Mouse (Mus musculus) midbrain, embryonic 12.5 days (tissue): ENCODE measurements at regions not wholly inside any gene's neighbourhood (a gene's known extent, or its start where the extent isn't known, plus 50 kb on each side); places are given as distances from the start of the nearest gene placed in this dataset.

ENCODE experiments used
- ATAC-seq: fragments of 200-750 bp; cut with Nextera tagmentation; 2 replicates; pipeline ENCODE4 v1.8.0; 2017; ENCODE audit warnings: low read depth, moderate TSS enrichment, moderate library complexity; ENCODE audit not compliant: low FRiP score
- H3K27ac ChIP-seq: fragments of 300-500 bp; sonication (generic); replicated peaks from 2 replicates; pipeline ENCODE4 v1.5.1; 2016; ENCODE audit warnings: mild to moderate bottlenecking
- H3K27me3 ChIP-seq: fragments of 300-500 bp; sonication (generic); 2 replicates; pipeline ENCODE4 v1.6.1; 2016; ENCODE audit warnings: mild to moderate bottlenecking
- H3K36me3 ChIP-seq: fragments of 300-500 bp; sonication (generic); 2 replicates; pipeline ENCODE4 v1.6.1; 2016
- H3K4me1 ChIP-seq: fragments of 300-500 bp; sonication (generic); 2 replicates; pipeline ENCODE4 v1.6.1; 2016
- H3K4me2 ChIP-seq: fragments of 300-500 bp; sonication (generic); replicated peaks from 2 replicates; pipeline ENCODE4 v1.6.1; 2016; ENCODE audit warnings: mild to moderate bottlenecking, moderate library complexity
- H3K4me3 ChIP-seq: fragments of 300-500 bp; sonication (generic); 2 replicates; pipeline ENCODE4 v1.5.1; 2016; ENCODE audit warnings: mild to moderate bottlenecking
- H3K9ac ChIP-seq: fragments of 300-500 bp; sonication (generic); replicated peaks from 2 replicates; pipeline ENCODE4 v1.6.1; 2016; ENCODE audit warnings: mild to moderate bottlenecking, moderate library complexity
- H3K9me3 ChIP-seq: fragments of 300-500 bp; sonication (generic); 2 replicates; pipeline ENCODE4 v1.6.1; 2016; ENCODE audit warnings: mild to moderate bottlenecking
- WGBS: fragments of 180-500 bp; shearing (Covaris S2); methylation state at CpG from one replicate; pipeline ENCODE4 v1.1.7; 2016; 5-methylcytosine and 5-hydroxymethylcytosine counted together

DNA sequence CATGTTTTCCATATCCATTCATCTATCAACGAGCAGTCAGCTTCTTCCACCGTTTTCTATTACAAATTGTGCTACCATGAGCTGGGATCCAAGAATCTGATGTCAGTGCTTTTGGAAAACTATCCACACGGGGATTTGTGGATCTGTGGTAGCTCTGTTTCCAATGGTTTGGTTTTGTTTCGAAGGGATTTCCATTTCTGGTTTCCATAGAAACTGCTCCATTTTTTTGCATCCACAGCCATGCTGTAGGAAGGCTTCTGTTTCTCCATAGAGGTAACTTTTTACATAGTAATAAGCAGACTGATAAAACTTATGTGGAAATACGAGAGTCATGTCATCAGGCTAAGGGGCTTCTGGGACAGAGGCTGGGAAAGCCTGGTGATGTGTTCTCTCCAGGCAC lies 76.1 kb upstream of the Cachd1 start:
- Histone ChIP-seq H3K4me1 (no peaks in the 10 kb centered on the region), H3K9ac (no peak overlapping the region), H3K36me3 (no peaks in the 10 kb centered on the region), H3K27ac (no peak overlapping the region), H3K4me2 (no peak overlapping the region), H3K27me3 (no peaks in the 10 kb centered on the region), H3K4me3 (no peak overlapping the region), H3K9me3 (no peaks in the 10 kb centered on the region)
- 74% methylated on average over 5 of the region's 5 CpGs for WGBS
- no peak for ATAC-seq

DNA sequence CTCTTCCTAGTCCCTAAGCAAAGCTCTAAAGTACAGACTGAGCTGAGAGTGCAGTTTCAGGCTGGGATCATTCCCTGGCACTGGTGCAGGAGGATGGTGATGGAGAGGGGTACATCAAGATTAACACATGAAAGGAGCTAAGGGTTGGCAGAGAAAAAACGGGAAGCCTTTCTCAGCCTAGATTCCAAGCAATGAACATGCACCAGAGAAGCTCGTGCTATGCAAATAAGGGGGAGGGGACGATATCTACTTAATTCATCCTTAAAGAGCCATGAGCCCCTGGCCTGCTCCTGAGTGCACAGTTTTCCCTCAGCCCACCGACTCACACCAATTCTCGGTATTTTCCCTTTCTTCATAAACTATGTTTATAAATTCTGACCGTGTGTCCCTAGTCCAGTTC lies 70.5 kb upstream of the Cachd1 start:
- no peak overlapping the region for H3K4me3 ChIP-seq
- ATAC-seq = no peak
- no peaks in the 10 kb centered on the region for H3K27me3 ChIP-seq
- no peaks in the 10 kb centered on the region for H3K9me3 ChIP-seq
- H3K27ac ChIP-seq = no peak overlapping the region
- peaks cover 13% of the 10 kb centered on the region; the same call in 1 of the 2 replicates for H3K4me1 ChIP-seq
- H3K36me3 ChIP-seq = no peaks in the 10 kb centered on the region
- H3K9ac ChIP-seq = no peak overlapping the region
- H3K4me2 ChIP-seq = no peak overlapping the region
- 36% methylated on average over 6 of the region's 6 CpGs for WGBS

DNA sequence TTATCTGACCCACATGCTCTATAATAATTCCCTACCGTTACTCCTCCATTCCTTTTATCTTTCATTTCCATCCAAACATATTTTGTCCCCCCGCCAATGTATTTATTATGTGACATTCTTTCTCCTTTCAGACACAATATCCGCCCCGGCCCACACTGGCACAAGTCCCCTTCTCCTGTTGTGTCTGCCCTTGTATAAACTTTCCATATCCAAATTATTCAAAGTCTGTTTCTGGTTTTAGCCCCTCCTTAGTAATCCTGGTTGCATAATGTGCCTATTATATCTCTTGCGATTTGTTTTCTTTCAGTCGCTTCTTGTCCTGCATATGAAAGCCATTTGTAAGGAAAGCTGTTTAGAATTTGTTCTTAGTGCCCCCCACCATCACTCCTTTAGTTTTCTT lies 69.3 kb upstream of the Cachd1 start:
- no peaks in the 10 kb centered on the region for H3K9me3 ChIP-seq

DNA sequence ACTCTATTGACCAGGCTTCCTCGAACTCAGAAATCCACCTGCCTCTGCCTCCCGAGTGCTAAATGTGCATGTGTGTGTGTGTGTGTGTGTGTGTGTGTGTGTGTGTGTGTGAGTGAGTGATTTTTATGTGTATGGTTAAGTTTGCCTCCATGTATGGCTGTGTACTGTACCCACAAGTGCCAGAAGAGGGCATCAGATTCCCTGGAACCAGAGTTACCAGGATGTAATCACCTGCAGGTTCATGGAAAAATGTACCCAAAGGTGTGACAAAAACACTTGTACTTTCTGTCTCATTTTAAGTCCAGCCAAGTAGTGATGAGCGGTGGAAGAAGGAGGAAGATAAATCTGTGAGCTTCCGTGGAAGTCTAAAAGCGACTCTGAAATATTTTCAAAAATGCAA lies 68.2 kb upstream of the Cachd1 start:
- H3K27ac ChIP-seq = no peak overlapping the region
- no peak for ATAC-seq
- no peaks in the 10 kb centered on the region for H3K36me3 ChIP-seq
- peaks cover 13% of the 10 kb centered on the region; the same call in 1 of the 2 replicates for H3K4me1 ChIP-seq
- no peak overlapping the region for H3K9ac ChIP-seq
- H3K4me3 ChIP-seq = no peak overlapping the region
- H3K9me3 ChIP-seq = no peaks in the 10 kb centered on the region
- WGBS = 93% methylated on average over 5 of the region's 5 CpGs
- H3K4me2 ChIP-seq = no peak overlapping the region
- H3K27me3 ChIP-seq = no peaks in the 10 kb centered on the region

More for the DNA sequence above, 69.3 kb upstream of the Cachd1 start:
- WGBS = 59% methylated on average over 6 of the region's 6 CpGs
- Histone ChIP-seq H3K27ac (no peak overlapping the region), H3K4me3 (no peak overlapping the region), H3K4me2 (no peak overlapping the region), H3K36me3 (no peaks in the 10 kb centered on the region), H3K4me1 (peaks cover 13% of the 10 kb centered on the region; the same call in 1 of the 2 replicates), H3K27me3 (no peaks in the 10 kb centered on the region), H3K9ac (no peak overlapping the region)
- no peak for ATAC-seq

DNA sequence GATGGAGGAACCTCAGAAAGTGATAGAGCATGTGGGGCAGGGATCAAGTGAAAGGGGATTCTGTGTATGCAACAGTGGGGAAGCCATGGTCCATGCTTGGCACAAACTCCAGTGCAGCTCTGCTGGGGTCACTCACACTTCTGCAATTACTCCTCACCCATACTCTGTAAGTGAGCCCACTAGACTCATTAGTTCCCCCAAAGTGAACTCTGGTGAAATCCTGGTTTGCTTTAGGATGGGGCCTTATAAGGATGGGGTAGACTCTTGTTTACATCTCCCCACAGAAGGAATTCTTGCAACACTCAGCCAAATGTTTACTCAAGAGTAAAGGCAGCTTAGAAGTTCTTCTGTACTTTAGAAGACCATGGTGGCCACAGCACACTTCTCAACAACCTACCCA lies 62.2 kb upstream of the Cachd1 start:
- no peaks in the 10 kb centered on the region for H3K9me3 ChIP-seq
- H3K4me3 ChIP-seq = no peak overlapping the region
- no peaks in the 10 kb centered on the region for H3K36me3 ChIP-seq

DNA sequence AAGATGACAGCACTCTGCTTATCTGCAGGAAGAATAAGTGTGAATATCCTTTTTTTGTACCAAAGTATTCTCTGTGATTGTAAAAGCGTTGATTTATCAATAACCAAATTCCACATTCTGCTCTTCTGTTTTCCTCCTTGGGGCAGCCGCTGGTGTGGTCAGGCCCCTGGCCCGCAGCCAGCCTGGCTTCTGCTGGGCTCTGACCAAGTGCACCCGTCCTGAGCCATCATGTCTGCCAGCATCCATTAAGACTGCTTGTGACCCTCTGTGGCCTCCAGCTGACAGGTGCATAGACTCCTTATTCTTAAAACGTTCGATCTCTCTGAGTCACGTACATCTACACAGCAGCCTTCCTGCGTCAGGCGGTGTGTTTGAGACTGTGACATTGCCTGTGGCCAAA lies 58.9 kb upstream of the Cachd1 start:
- H3K27me3 ChIP-seq = no peaks in the 10 kb centered on the region
- H3K4me3 ChIP-seq = no peak overlapping the region
- no peak for ATAC-seq
- H3K36me3 ChIP-seq = no peaks in the 10 kb centered on the region
- no peak overlapping the region for H3K4me2 ChIP-seq
- no peaks in the 10 kb centered on the region for H3K9me3 ChIP-seq
- 94% methylated on average over 9 of the region's 9 CpGs for WGBS
- 0 out of 2 replicates have a peak, but pooled peaks cover 2% of the 10 kb centered on the region for H3K4me1 ChIP-seq
- H3K9ac ChIP-seq = no peak overlapping the region
- no peak overlapping the region for H3K27ac ChIP-seq

More for the DNA sequence above, 62.2 kb upstream of the Cachd1 start:
- H3K4me1 ChIP-seq = no peaks in the 10 kb centered on the region
- no peak overlapping the region for H3K9ac ChIP-seq
- no peak overlapping the region for H3K4me2 ChIP-seq
- ATAC-seq = no peak
- H3K27me3 ChIP-seq = no peaks in the 10 kb centered on the region
- H3K27ac ChIP-seq = no peak overlapping the region

DNA sequence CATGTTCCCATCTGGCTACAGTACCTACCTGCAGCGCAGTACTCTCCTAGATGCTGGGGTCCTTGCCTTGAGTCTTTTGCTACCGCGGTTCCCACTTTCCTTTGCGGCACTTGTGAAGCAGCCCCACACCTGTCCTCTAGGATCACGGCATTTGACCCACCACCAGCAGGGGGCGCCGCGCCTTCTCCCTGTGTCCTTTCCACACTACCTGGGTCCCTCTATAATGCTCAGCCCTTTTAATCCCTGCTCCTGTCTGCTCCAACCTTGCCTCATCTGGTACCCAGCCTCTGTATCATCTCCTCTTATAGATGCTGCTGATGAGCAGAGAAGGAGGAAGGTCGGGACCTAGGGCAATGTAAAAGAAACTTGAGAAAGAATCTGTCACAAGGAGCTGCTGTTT lies 53.9 kb upstream of the Cachd1 start:
- Histone ChIP-seq H3K4me1 (peaks cover 15% of the 10 kb centered on the region), H3K4me3 (no peak overlapping the region), H3K9ac (no peak overlapping the region), H3K27me3 (peaks cover 3% of the 10 kb centered on the region), H3K36me3 (no peaks in the 10 kb centered on the region), H3K4me2 (no peak overlapping the region), H3K27ac (no peak overlapping the region), H3K9me3 (no peaks in the 10 kb centered on the region)
- ATAC-seq = no peak
- 22% methylated on average over 9 of the region's 9 CpGs for WGBS

DNA sequence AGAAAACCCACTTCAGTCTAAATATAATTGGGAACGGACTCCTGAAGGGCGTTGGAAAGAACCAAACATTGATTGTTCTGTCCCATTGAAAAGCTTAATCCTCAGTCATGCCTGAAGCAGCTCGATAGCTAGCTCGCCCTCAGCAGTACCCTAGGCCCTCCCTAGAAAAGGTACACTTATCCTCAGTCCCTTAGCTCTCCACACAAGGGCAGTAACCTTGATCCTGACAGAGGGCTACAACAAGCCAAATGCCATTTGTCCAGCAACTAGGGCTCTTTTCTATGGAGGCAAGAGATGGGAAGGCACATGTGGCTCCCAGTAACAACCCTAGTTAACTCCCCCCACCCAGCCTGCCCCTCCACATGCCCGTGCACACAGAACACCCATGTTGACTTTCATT lies 53.4 kb upstream of the Cachd1 start:
- Histone ChIP-seq H3K4me1 (peaks cover 15% of the 10 kb centered on the region), H3K36me3 (no peaks in the 10 kb centered on the region), H3K27me3 (peaks cover 4% of the 10 kb centered on the region), H3K9ac (no peak overlapping the region), H3K4me2 (no peak overlapping the region), H3K4me3 (no peak overlapping the region), H3K27ac (no peak overlapping the region), H3K9me3 (no peaks in the 10 kb centered on the region)
- WGBS = 35% methylated on average over 5 of the region's 5 CpGs
- ATAC-seq = no peak

DNA sequence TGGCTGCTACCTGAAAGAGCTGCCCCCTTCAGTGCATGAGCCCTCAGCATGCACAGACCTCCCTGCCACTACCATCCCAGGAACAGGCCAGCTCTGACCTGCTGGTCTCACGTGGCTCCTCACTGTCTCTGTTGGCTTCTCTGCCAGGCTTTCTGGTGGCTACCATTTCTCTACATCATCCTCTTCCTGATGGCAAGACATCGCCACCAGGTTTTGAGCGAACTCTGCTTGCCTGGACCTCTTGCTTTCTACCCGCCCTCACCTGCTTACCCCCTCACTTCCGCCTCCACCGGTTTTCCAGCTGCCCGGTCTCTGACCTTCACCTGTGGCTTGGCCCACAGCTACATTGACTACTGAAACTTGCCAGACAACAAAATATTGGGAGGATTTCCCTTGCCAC lies 50.7 kb upstream of the Cachd1 start:
- peak overlapping the region; percentile 16; the same call in 1 of the 2 replicates for H3K27ac ChIP-seq
- 94% methylated on average over 7 of the region's 7 CpGs for WGBS
- no peak overlapping the region for H3K4me2 ChIP-seq

DNA sequence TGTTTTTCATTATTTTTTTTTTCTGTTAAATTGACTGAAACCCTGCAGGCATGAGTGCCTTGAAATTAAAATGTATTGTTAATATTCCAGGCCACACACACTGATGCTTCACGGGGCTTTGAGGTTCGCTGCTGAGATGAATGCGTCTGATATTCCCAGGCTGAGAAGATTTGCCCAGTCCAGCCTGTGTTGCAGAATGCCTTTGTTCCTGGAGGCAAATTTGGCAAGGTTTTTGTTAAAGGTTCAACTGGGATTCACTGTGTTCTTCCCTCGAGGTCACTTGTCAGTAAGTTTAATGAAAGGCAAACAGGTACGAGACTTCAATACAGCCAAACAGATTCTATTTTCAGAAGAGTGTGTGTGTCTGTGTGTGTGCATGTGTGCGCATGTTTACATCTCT lies 50.0 kb upstream of the Cachd1 start:
- H3K36me3 ChIP-seq = no peaks in the 10 kb centered on the region
- H3K27ac ChIP-seq = no peak overlapping the region
- H3K9me3 ChIP-seq = no peaks in the 10 kb centered on the region
- peaks cover 15% of the 10 kb centered on the region for H3K4me1 ChIP-seq
- ATAC-seq = peak; percentile 56; the same call in 1 of the 2 replicates
- 23% methylated on average over 6 of the region's 6 CpGs for WGBS
- peaks cover 6% of the 10 kb centered on the region for H3K27me3 ChIP-seq
- no peak overlapping the region for H3K4me2 ChIP-seq
- no peak overlapping the region for H3K9ac ChIP-seq
- H3K4me3 ChIP-seq = no peak overlapping the region

More for the DNA sequence above, 50.7 kb upstream of the Cachd1 start:
- no peak overlapping the region for H3K9ac ChIP-seq
- no peak for ATAC-seq
- no peaks in the 10 kb centered on the region for H3K9me3 ChIP-seq
- peaks cover 15% of the 10 kb centered on the region for H3K4me1 ChIP-seq
- no peak overlapping the region for H3K4me3 ChIP-seq
- no peaks in the 10 kb centered on the region for H3K36me3 ChIP-seq
- peaks cover 6% of the 10 kb centered on the region for H3K27me3 ChIP-seq
